Mouse (Mus musculus) layer of hippocampus, adult 9-10 months (tissue): ENCODE data around the gene Olfr667.
"Not testable (repeated sequence)": the region's sequence is repeated elsewhere in the genome, so short reads cannot be mapped to it uniquely, and the experiment has no call there.

Source experiments
- DNase-seq: peaks from one replicate; pipeline ENCODE4 v3.0.0; 2022; ENCODE audit warnings: low spot score

Olfr667 gene

DNA sequence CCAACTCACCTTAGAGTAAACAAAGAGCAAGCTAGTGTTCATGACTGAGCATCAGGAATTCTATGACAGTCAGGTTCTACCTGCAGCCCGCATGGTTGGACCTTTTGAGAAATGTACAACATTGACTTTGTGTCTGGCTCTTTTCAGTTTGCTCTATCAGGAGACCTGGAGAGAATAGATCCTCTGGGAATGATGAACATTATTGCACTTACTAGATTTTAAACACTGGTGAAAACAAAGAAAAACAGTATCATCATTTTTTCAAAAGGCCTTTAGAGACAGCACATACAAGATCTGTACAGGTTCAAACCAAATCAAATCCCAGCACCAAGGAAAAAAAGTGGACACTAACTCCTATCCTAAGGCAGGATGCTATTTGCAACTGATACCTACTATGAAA lies at the start of gene Olfr667:
Olfr667 (minus strand) TSS at position 101 of the 400 bp plus-strand sequence.
- DNase-seq = no peak

DNA sequence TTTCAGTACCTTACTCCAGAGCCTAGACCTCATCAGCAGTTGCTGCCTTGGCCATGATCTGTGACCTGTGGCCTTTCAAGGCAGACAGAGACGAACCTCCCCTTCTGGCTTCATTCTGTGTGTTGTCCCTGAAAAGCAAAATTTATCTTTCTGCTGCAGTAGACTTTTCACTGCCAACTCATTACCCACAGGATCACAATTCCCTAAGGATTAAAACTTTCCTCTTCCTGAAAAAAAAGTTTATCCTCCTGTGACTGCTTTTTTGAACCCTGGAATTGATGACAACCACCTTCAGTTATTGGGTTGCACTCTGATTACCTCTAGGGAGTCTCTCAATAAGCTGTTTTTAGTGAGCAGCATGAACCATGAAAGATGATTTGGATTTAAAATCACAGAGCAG lies 41.2 kb upstream of the Olfr667 start, which contains the start of gene Olfr670:
Olfr670 (minus strand) TSS at position 101 of the 400 bp plus-strand sequence.
- DNase-seq = no peak

GRCm38 (mm10) chr7:104950234-104950633 lies 29.0 kb upstream of the Olfr667 start:
- not testable (repeated sequence) for DNase-seq

- no peak for DNase-seq
Measured at GRCm38 (mm10) chr7:104933940-104934339, 12.7 kb upstream of the Olfr667 start, which contains the start of gene Olfr669. Gene Olfr669, plus strand, starts transcription at chr7:104934240.

- DNase-seq = no peak
Measured at GRCm38 (mm10) chr7:104927957-104928356, 6.7 kb upstream of the Olfr667 start, which contains the start of gene Olfr668. Gene Olfr668, minus strand, starts transcription at chr7:104928057.

- DNase-seq = no peak
Measured at GRCm38 (mm10) chr7:104895852-104896251, 25.4 kb downstream of the Olfr667 start, which contains the start of gene Olfr666. Gene Olfr666, minus strand, starts transcription at chr7:104895952.

DNA sequence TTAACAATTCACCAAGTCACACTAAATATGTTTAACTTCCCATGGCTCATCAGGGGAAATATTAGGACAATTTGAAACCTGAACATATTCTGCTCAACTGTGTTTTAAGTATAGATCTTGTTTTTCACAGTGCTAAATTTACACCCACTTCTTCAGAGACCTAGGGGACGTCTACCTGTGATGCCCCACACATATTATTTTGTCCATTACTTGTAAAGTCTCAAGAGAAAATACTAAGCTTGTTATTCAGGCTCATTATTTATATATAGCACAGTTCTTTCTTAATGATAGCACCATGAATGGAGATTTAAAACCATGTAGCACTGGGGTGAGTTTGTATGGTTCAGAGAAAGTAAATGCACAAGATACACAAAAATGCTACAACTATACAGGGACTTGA lies 43.6 kb downstream of the Olfr667 start, which contains the start of gene Olfr665:
Olfr665 (plus strand) TSS at position 301 of the 400 bp plus-strand sequence.
- no peak for DNase-seq
